Mouse (Mus musculus) hindbrain, embryonic 16.5 days (tissue): ENCODE results near the gene Lrrc40. TPM values are rescaled to one million over a fixed set of nuclear protein-coding genes. Genes with fewer than 3 reads are reported as not detected.

ENCODE experiments used
- ATAC-seq: fragments of 200-750 bp; cut with Nextera tagmentation; 2 replicates; pipeline ENCODE4 v1.8.0; 2017; ENCODE audit warnings: moderate TSS enrichment, moderate library complexity
- H3K27ac ChIP-seq: fragments of 300-500 bp; sonication (generic); 2 replicates; pipeline ENCODE4 v1.5.1; 2014; ENCODE audit warnings: low read depth, mild to moderate bottlenecking, control low read depth, low read length, moderate library complexity
- H3K27me3 ChIP-seq: fragments of 300-500 bp; sonication (generic); replicated peaks from 2 replicates; pipeline ENCODE4 v1.6.1; 2014; ENCODE audit warnings: low read length; ENCODE audit not compliant: control insufficient read depth, insufficient read depth
- H3K36me3 ChIP-seq: fragments of 300-500 bp; sonication (generic); 2 replicates; pipeline ENCODE4 v1.6.1; 2014; ENCODE audit warnings: mild to moderate bottlenecking, low read length, moderate library complexity, mixed read lengths; ENCODE audit not compliant: control insufficient read depth, insufficient read depth
- H3K4me1 ChIP-seq: fragments of 300-500 bp; sonication (generic); 2 replicates; pipeline ENCODE4 v1.6.1; 2014; ENCODE audit warnings: low read depth, low read length; ENCODE audit not compliant: control insufficient read depth, insufficient read depth
- H3K4me2 ChIP-seq: fragments of 300-500 bp; sonication (generic); 2 replicates; pipeline ENCODE4 v1.6.1; 2014; ENCODE audit warnings: mild to moderate bottlenecking, low read length, control low read depth, moderate library complexity
- H3K4me3 ChIP-seq: fragments of 300-500 bp; sonication (generic); 2 replicates; pipeline ENCODE4 v1.5.1; 2014; ENCODE audit warnings: mild to moderate bottlenecking, low read length, control low read depth, moderate library complexity
- H3K9ac ChIP-seq: fragments of 300-500 bp; sonication (generic); 2 replicates; pipeline ENCODE4 v1.6.1; 2014; ENCODE audit warnings: low read depth, mild to moderate bottlenecking, control low read depth, low read length, moderate library complexity
- H3K9me3 ChIP-seq: fragments of 300-500 bp; sonication (generic); 2 replicates; pipeline ENCODE4 v1.6.1; 2014; ENCODE audit warnings: mild to moderate bottlenecking, low read length, moderate library complexity; ENCODE audit not compliant: control insufficient read depth
- WGBS: fragments of 180-500 bp; shearing (Covaris S2); extraction: QIAGEN DNeasy Blood & Tissue Kit; methylation state at CpG from one replicate; pipeline ENCODE4 v1.1.7; 2014; 5-methylcytosine and 5-hydroxymethylcytosine counted together
- polyA plus RNA-seq: library from polyadenylated mRNA; unstranded; fragments of >200 nt; fragmentation: Nextera tagmentation; extraction: Ambion mirVana; gene quantifications from 2 replicates; pipeline ENCODE4 v1.2.1, GENCODE M21; 2015

Lrrc40 gene
- polyA plus RNA-seq, 1 experiment from 2014 or later: 45.6 TPM

GRCm38 (mm10) chr3:158038106-158038505, 1.6 kb downstream of the Lrrc40 start:
- ATAC-seq: no peak
- Histone ChIP-seq H3K27ac (no peak overlapping the region), H3K4me2 (no peak overlapping the region), H3K9me3 (no peaks in the 10 kb centered on the region), H3K36me3 (no peaks in the 10 kb centered on the region), H3K27me3 (no peaks in the 10 kb centered on the region), H3K4me3 (no peak overlapping the region), H3K9ac (no peak overlapping the region), H3K4me1 (peaks cover 21% of the 10 kb centered on the region)
- 85% methylated on average over 3 of the region's 3 CpGs for WGBS

DNA sequence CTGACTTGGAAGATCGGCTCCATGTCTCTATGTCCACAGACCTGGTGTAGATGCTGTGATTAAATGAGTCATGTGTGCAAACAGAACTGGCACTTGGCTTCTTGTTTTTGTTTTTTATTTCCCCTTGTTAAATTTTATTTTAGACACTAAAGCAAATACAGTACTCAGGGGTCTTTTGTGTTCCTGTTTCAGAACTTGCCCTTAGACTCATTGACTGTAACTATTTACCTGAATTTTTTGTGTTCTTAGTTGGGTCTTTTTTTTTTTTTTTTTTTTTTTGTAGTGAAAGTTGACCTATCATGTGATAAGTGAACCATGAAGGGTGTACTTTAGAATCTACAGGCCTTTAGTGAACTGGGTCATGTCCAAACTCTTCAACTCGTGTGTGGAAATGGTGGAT, 4.3 kb downstream of the Lrrc40 start:
- H3K4me1 ChIP-seq: peaks cover 8% of the 10 kb centered on the region
- no peaks in the 10 kb centered on the region for H3K36me3 ChIP-seq
- H3K4me2 ChIP-seq: no peak overlapping the region
- WGBS: 90% methylated on average over 2 of the region's 2 CpGs
- H3K27ac ChIP-seq: no peak overlapping the region
- H3K27me3 ChIP-seq: no peaks in the 10 kb centered on the region
- no peak overlapping the region for H3K9ac ChIP-seq
- no peak for ATAC-seq
- H3K9me3 ChIP-seq: no peaks in the 10 kb centered on the region
- H3K4me3 ChIP-seq: no peak overlapping the region

DNA sequence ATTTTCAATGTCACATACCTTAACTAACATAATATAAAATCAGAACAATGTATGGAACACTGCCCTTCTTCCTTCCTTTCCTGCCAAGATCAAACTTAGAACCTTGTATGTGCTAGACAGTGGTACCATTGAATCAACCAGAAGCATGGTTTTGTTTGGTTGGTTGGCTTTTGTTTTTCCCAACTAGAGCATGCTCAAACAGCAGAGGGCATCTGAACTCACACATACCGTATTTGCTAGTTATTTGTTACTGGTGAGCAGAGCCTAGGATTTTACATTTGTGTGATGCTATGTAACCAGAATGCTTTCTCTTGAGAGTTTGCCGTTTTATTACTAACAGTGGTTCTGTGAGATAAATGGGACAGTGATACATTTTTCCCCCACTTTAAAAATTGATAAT, 13.0 kb downstream of the Lrrc40 start:
- Histone ChIP-seq H3K4me2 (no peak overlapping the region), H3K36me3 (0 out of 2 replicates have a peak, but pooled peaks cover 2% of the 10 kb centered on the region), H3K27ac (no peak overlapping the region), H3K9me3 (no peaks in the 10 kb centered on the region), H3K4me3 (no peak overlapping the region), H3K4me1 (no peaks in the 10 kb centered on the region), H3K9ac (no peak overlapping the region), H3K27me3 (no peaks in the 10 kb centered on the region)
- no peak for ATAC-seq
- 81% methylated on average over 2 of the region's 2 CpGs for WGBS

GRCm38 (mm10) chr3:158060621-158061291, 24.3 kb downstream of the Lrrc40 start:
- ATAC-seq: no peak
- no peak overlapping the region for H3K27ac ChIP-seq
- no peak overlapping the region for H3K9ac ChIP-seq
- peaks cover 22% of the 10 kb centered on the region for H3K36me3 ChIP-seq
- no peaks in the 10 kb centered on the region for H3K9me3 ChIP-seq
- H3K27me3 ChIP-seq: no peaks in the 10 kb centered on the region
- H3K4me2 ChIP-seq: no peak overlapping the region
- H3K4me3 ChIP-seq: no peak overlapping the region
- H3K4me1 ChIP-seq: no peaks in the 10 kb centered on the region
- 81% methylated on average over 2 of the region's 2 CpGs for WGBS

DNA sequence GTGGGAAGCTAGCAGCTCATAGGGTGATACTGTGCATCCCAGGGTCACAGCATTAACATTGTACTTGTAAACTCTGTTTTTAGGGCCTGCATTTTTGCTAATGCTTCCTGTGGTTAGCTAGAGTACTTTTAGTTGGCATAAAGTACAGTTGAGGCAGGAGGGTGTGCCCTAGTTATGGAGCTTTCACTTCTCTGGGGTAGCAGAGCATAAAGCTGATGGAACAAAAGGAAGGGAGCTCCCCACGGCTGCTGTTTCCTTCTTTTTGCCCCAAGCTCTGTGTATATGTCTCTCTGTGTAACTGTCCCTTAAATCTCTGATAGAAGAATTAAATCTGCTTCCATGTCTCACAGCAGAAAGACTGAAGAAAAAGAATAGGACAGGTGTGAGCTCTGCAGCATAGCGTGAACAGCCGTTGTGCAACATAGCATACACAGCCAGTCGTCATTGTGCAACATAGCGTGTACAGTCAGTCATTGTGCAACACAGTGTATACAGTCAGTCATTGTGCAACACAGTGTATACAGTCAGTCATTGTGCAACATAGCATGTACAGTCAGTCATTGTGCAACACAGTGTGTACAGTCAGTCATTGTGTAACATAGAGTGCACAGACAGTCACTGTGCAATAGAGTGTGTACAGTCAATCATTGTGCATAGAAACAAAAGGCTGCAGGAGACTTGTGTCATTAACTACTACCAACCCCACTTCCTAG, 25.5 kb downstream of the Lrrc40 start:
- H3K9ac ChIP-seq: no peak overlapping the region
- H3K4me2 ChIP-seq: no peak overlapping the region
- H3K27me3 ChIP-seq: no peaks in the 10 kb centered on the region
- H3K9me3 ChIP-seq: no peaks in the 10 kb centered on the region
- H3K27ac ChIP-seq: no peak overlapping the region
- 95% methylated on average over 5 of the region's 5 CpGs for WGBS
- peaks cover 13% of the 10 kb centered on the region for H3K36me3 ChIP-seq
- 0 out of 2 replicates have a peak, but pooled peaks have one; percentile 37 for ATAC-seq
- H3K4me1 ChIP-seq: no peaks in the 10 kb centered on the region
- H3K4me3 ChIP-seq: no peak overlapping the region

DNA sequence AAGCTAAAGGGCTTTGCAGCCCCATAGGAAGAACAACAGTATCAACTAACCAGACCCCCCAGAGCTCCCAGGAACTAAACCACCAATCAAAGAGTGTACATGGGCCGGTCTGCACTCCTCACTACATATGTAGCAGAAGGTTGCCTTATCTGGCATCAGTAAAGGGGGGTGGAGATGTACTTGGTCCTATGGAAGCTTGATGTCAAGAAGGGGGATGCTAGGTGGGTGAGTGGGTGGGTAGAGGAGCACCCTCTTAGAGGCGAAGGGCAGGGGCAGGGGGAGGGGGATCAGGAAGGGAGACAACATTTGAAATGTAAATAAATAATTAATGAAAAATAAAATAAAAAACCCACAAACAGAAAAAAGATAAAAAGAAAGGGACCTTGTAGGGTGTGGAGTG, 28.8 kb downstream of the Lrrc40 start:
- H3K36me3 ChIP-seq: peaks cover 5% of the 10 kb centered on the region; the same call in 1 of the 2 replicates
- WGBS: 90% methylated on average over 2 of the region's 2 CpGs
- no peak for ATAC-seq
- H3K27me3 ChIP-seq: no peaks in the 10 kb centered on the region
- H3K9ac ChIP-seq: no peak overlapping the region
- H3K4me1 ChIP-seq: no peaks in the 10 kb centered on the region
- H3K27ac ChIP-seq: no peak overlapping the region
- no peak overlapping the region for H3K4me3 ChIP-seq
- H3K4me2 ChIP-seq: no peak overlapping the region
- H3K9me3 ChIP-seq: no peaks in the 10 kb centered on the region

DNA sequence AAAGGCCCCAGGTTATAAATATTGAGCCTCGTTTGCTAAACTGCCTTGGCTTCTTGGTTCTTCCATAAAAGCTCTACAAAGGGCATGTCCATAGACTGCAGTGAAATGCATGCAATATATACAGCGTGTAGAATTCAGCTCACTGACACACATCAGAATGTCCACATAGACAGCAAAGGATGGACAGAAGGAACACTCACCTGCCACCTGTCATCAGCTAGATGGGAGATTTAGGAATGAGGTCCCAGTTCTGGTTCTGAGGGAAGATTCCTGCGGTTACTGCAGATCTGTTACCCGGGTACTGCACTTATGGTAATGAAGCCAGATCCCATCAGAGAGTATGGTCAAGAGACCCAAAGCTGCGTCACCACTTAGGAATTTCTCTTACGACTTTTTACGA, 31.5 kb downstream of the Lrrc40 start:
- Histone ChIP-seq H3K27ac (no peak overlapping the region), H3K27me3 (no peaks in the 10 kb centered on the region), H3K4me2 (no peak overlapping the region), H3K4me1 (no peaks in the 10 kb centered on the region), H3K9me3 (no peaks in the 10 kb centered on the region), H3K9ac (no peak overlapping the region), H3K36me3 (peaks cover 5% of the 10 kb centered on the region; the same call in 1 of the 2 replicates), H3K4me3 (no peak overlapping the region)
- no peak for ATAC-seq
- WGBS: 86% methylated on average over 7 of the region's 7 CpGs

DNA sequence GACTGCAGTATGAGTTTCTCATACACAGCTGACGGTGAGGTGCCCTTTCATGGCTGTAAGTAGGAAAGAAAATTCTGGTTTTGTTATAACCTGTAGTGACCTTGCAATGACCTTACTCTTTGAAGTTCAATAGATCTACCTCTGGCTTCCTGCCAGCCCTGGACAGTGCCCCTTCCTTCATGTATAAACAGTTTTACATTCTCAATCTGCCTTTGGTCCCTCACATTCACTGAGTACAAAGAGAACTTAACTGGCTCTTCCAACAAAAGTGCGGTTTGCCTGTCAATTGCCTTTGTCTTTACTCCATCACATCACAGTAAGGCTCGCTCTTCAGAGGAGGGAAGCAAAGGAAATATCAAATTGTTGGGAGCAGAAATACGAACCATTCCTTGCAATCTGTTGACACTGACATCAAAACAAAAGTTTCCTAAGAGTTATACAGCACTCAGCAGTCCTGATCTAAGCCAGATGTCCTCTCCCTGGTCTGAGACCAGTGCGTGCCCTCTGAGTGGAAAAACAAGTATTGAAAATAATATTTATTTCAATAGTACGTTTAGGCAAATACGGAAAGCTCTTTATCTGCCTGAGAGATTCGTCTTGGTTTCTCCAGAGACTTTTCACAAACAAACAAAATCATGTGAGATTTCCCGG, 32.3 kb downstream of the Lrrc40 start:
- ATAC-seq: no peak
- no peak overlapping the region for H3K4me2 ChIP-seq

DNA sequence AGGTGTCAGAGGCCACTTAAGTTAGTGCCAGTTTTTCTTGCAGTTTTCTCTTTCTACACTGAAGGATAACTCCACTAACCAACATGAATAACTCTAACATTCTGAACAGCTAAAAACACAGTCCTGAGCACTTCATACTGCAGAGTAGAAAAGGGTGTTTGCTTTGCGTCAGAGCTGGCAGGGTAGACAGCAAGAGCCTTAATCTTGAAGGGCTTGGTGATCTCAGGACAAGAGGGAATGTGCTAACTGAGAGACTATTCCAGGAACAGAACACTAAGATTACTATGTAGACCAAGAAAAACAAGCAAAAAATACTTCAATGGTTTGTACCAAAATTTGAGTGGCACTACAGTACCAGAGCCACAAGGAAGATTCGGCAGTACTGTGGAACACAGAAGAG, 38.5 kb downstream of the Lrrc40 start:
- Histone ChIP-seq H3K4me1 (no peaks in the 10 kb centered on the region), H3K9me3 (no peaks in the 10 kb centered on the region), H3K9ac (no peak overlapping the region), H3K4me3 (no peak overlapping the region), H3K27ac (no peak overlapping the region), H3K36me3 (no peaks in the 10 kb centered on the region), H3K27me3 (no peaks in the 10 kb centered on the region), H3K4me2 (no peak overlapping the region)
- no peak for ATAC-seq
- 88% methylated on average over 2 of the region's 2 CpGs for WGBS

More for the DNA sequence above, 32.3 kb downstream of the Lrrc40 start:
- Histone ChIP-seq H3K9ac (no peak overlapping the region), H3K36me3 (peaks cover 5% of the 10 kb centered on the region; the same call in 1 of the 2 replicates), H3K4me3 (no peak overlapping the region), H3K27me3 (no peaks in the 10 kb centered on the region), H3K27ac (no peak overlapping the region), H3K9me3 (no peaks in the 10 kb centered on the region), H3K4me1 (no peaks in the 10 kb centered on the region)
- 67% methylated on average over 9 of the region's 9 CpGs for WGBS
